Mouse (Mus musculus): ENCODE data around the gene Cwc25. TPM values are rescaled to one million over a fixed set of nuclear protein-coding genes. Genes with fewer than 3 reads are reported as not detected.

The Cwc25 gene
- polyA plus RNA-seq, 1 experiment = 6.7 TPM

DNA sequence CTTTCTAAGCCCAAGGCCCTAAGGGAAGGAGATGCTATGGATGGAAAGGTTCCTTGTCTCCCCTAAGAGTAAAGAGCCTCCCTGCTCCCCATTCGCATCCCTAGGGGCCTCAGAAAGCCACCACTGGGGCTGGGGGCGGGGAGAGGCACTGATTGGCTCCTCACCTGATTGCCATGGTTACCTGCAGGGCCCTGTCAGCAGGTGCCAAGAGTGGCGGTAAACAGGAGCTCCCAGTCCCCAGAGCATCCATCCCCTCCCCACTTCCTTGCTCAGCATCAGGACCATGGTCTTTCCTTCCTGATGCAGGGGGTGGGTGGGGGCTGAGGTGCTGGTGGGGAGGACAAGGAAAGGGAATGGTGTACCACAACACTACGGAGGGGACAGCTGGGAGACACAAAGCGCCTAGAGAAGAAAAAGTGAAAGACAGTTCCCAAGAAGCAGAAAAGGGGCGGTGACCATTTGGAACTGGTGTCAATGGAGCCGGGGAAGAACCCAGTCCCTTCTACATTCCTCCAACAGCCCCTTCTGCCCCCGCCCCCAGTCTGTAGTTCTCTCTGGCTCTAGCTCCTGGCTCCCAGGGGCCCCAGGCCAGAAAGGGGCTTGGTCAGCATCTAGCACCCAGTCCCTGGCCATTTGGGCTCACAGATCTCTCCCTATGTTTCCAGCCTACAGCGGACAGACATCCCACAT is 70.5 kb downstream of the Cwc25 start:
- WGBS = 82% methylated on average over 9 of the region's 9 CpGs
- Histone ChIP-seq H3K4me3 (ENCODE audit: extremely low read depth, insufficient read depth, insufficient read length) (no peak overlapping the region), H3K36me3 (ENCODE audit: control insufficient read depth, insufficient read depth, low read length) (0 out of 2 replicates have a peak, but pooled peaks cover 1% of the 10 kb centered on the region), H3K27ac (ENCODE audit: insufficient read depth, low read length) (no peak overlapping the region), H3K27me3 (ENCODE audit: control insufficient read depth, insufficient read depth, low read length) (peaks cover 13% of the 10 kb centered on the region), H3K4me1 (ENCODE audit: control insufficient read depth, insufficient read depth, insufficient read length) (peaks cover 11% of the 10 kb centered on the region; the same call in 1 of the 2 replicates)
- DNase-seq (ENCODE audit: low read depth in 1 of 2, low spot score in 2 of 2) = no peak
- no peak for TF ChIP-seq CTCF (IDR thresholded peaks at IDR 0.05; ENCODE audit: extremely low read depth, insufficient read depth, insufficient read length, insufficient replicate concordance)
- TF ChIP-seq POLR2A (IDR thresholded peaks at IDR 0.05; ENCODE audit: low read depth, low read length) = no peak

Other genes starting within 250 kb of the Cwc25 start
- 0.13 TPM in 2 replicates for gene Srcin1, start 190.4 kb downstream of the Cwc25 start, polyA plus RNA-seq (2012; rRNA removed)
- gene Epop, start 136.9 kb downstream of the Cwc25 start, polyA plus RNA-seq (2012; rRNA removed) = 3.9 and 7.8 TPM in 2 replicates
- gene Mllt6, start 103.1 kb downstream of the Cwc25 start, polyA plus RNA-seq (2012; rRNA removed) = 65.8 and 93.7 TPM in 2 replicates
- gene Cisd3, start 80.7 kb downstream of the Cwc25 start, polyA plus RNA-seq (2012; rRNA removed) = 17.3 and 18.5 TPM in 2 replicates
- 10.0 and 14.4 TPM in 2 replicates for gene Pcgf2, start 66.1 kb downstream of the Cwc25 start, polyA plus RNA-seq (2012; rRNA removed)
- 151 and 203 TPM in 2 replicates for gene Psmb3, start 63.2 kb downstream of the Cwc25 start, polyA plus RNA-seq (2012; rRNA removed)
- 17.6 and 19.1 TPM in 2 replicates for gene Pip4k2b, start 21.9 kb downstream of the Cwc25 start, polyA plus RNA-seq (2012; rRNA removed)
- not detected in 2 replicates for gene 1700001P01Rik, start 9.4 kb upstream of the Cwc25 start, polyA plus RNA-seq (2012; rRNA removed)
- gene Rpl23, start 15.9 kb upstream of the Cwc25 start, polyA plus RNA-seq (2012; rRNA removed) = 96.9 and 98.1 TPM in 2 replicates
- 69.4 and 75.2 TPM in 2 replicates for gene Lasp1, start 32.4 kb upstream of the Cwc25 start, polyA plus RNA-seq (2012; rRNA removed)
- 1.8 and 3.1 TPM in 2 replicates for gene B230217C12Rik, start 74.2 kb upstream of the Cwc25 start, polyA plus RNA-seq (2012; rRNA removed)
- 0.20 and 0.22 TPM in 2 replicates for gene Fbxo47, start 117.6 kb upstream of the Cwc25 start, polyA plus RNA-seq (2012; rRNA removed)
- 9.0 and 9.7 TPM in 2 replicates for gene Plxdc1, start 219.9 kb upstream of the Cwc25 start, polyA plus RNA-seq (2012; rRNA removed)
- 24.6 and 28.9 TPM in 2 replicates for gene Arl5c, start 229.6 kb upstream of the Cwc25 start, polyA plus RNA-seq (2012; rRNA removed)